Mouse (Mus musculus) MEL-GATA-1-ER (cell line): ENCODE data around the gene Epb41l3.
"Not testable (repeated sequence)": the region's sequence is repeated elsewhere in the genome, so short reads cannot be mapped to it uniquely, and the experiment has no call there.

Experiments
- DNase-seq: peaks from one replicate; pipeline ENCODE4 v3.0.0-alpha.2; 2012; ENCODE audit warnings: low read depth; ENCODE audit errors: extremely low read depth

Gene Epb41l3

GRCm38 (mm10) chr17:69105799-69106401 is 30.4 kb downstream of the Epb41l3 start:
- DNase-seq, result no peak

- DNase-seq, result no peak
These were observed 33.7 kb downstream of the Epb41l3 start for GRCm38 (mm10) chr17:69109216-69109615.

GRCm38 (mm10) chr17:69112232-69112631 is 36.7 kb downstream of the Epb41l3 start:
- DNase-seq, result no peak

GRCm38 (mm10) chr17:69119183-69119582 is 43.7 kb downstream of the Epb41l3 start:
- DNase-seq, result no peak

GRCm38 (mm10) chr17:69120533-69121358 is 45.3 kb downstream of the Epb41l3 start:
- DNase-seq, result no peak

GRCm38 (mm10) chr17:69122403-69122802 is 46.9 kb downstream of the Epb41l3 start:
- not testable (repeated sequence) for DNase-seq

GRCm38 (mm10) chr17:69127436-69127835 is 52.0 kb downstream of the Epb41l3 start:
- DNase-seq, result no peak

- DNase-seq, result no peak
These were observed 52.5 kb downstream of the Epb41l3 start for GRCm38 (mm10) chr17:69127981-69128380.

- DNase-seq, result no peak
These were observed 54.0 kb downstream of the Epb41l3 start for GRCm38 (mm10) chr17:69129434-69129833.

- no peak for DNase-seq
These were observed 67.5 kb downstream of the Epb41l3 start for GRCm38 (mm10) chr17:69143017-69143416.

- no peak for DNase-seq
These were observed 75.3 kb downstream of the Epb41l3 start for GRCm38 (mm10) chr17:69150826-69151225.

- DNase-seq, result no peak
These were observed 75.8 kb downstream of the Epb41l3 start for GRCm38 (mm10) chr17:69151281-69151680.

- no peak for DNase-seq
These were observed 79.6 kb downstream of the Epb41l3 start for GRCm38 (mm10) chr17:69155034-69155433.

GRCm38 (mm10) chr17:69156522-69157100 is 81.1 kb downstream of the Epb41l3 start:
- no peak for DNase-seq

GRCm38 (mm10) chr17:69157101-69157808 is 81.8 kb downstream of the Epb41l3 start:
- no peak for DNase-seq

- no peak for DNase-seq
These were observed 82.3 kb downstream of the Epb41l3 start for GRCm38 (mm10) chr17:69157809-69158185.

GRCm38 (mm10) chr17:69158690-69159089 is 83.2 kb downstream of the Epb41l3 start:
- no peak for DNase-seq

GRCm38 (mm10) chr17:69162731-69163130 is 87.2 kb downstream of the Epb41l3 start:
- DNase-seq, result no peak

- DNase-seq, result no peak
These were observed 101.5 kb downstream of the Epb41l3 start for GRCm38 (mm10) chr17:69176949-69177501.

- no peak for DNase-seq
These were observed 102.5 kb downstream of the Epb41l3 start for GRCm38 (mm10) chr17:69177954-69178353.

GRCm38 (mm10) chr17:69180905-69181559 is 105.5 kb downstream of the Epb41l3 start:
- DNase-seq, result no peak
